Mouse (Mus musculus) right cerebral cortex, postnatal 36 days (tissue): Measurements from ENCODE around the gene Sh3kbp1.

Source experiments
- DNase-seq, 2 experiments: peaks; one replicate each; pipeline ENCODE4 v3.0.0; 2022; ENCODE audit warnings: low spot score in 2 of 2, mixed read lengths in 1 of 2

Sh3kbp1 gene

DNA sequence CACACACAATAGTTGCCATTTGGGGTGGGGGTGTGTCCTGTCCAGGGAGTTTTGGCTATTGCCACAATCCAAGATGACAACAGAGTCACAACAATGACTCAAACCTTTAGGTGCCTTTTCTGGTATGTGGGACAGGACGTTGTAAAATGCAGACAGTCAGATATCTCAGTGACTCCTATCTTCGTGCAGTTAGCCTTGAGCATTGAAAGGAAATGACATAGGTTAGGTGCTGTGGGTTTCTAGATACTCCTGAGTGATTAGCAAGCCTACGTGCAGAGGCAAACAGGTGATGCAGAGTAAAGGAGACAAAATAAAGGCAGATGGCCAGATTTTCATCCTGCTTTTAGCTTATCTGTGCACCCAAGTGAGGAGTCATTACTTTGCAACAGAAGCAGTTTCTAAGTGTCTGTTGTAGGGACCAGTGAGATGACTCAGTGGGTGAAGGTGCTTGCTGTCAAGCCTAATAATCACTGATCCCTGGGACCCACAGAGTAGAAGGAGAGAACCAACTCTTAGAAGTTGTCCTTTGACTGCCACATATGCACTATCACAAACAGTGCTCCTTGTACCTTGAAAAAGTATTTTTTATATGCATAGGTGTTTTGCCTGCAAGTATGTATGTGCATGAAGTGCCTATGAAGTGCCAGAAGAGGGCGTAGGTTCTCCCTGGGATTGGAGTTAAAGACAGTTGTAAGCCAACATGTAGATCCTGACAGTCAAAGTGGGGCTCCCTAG is 50.7 kb downstream of the Sh3kbp1 start:
- DNase-seq, result no peak

- no peak for DNase-seq
These were observed 51.3 kb downstream of the Sh3kbp1 start for GRCm38 (mm10) chrX:159678320-159678835.

DNA sequence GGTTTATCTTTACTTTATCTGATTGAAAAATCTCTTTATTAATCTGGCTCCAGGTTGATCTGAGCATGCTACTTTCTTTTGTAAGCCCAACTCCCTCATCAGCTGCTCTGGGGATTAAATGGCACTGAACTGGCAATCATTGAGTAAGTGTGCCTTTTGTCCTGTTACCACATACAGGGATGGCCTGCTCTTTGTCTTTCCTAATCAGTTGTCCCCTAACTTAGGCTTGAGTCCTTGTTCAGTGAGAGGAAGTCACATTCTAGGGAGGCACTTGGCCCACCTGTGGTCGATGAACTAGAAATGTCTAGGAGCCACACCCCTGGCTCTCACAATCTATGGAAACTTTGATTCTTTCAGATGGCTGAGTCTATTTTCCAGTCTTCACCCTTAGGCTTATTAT is 58.4 kb downstream of the Sh3kbp1 start:
- DNase-seq, result no peak

- no peak for DNase-seq
These were observed 59.8 kb downstream of the Sh3kbp1 start for GRCm38 (mm10) chrX:159686850-159687249.

GRCm38 (mm10) chrX:159688698-159689097 is 61.6 kb downstream of the Sh3kbp1 start:
- no peak for DNase-seq

DNA sequence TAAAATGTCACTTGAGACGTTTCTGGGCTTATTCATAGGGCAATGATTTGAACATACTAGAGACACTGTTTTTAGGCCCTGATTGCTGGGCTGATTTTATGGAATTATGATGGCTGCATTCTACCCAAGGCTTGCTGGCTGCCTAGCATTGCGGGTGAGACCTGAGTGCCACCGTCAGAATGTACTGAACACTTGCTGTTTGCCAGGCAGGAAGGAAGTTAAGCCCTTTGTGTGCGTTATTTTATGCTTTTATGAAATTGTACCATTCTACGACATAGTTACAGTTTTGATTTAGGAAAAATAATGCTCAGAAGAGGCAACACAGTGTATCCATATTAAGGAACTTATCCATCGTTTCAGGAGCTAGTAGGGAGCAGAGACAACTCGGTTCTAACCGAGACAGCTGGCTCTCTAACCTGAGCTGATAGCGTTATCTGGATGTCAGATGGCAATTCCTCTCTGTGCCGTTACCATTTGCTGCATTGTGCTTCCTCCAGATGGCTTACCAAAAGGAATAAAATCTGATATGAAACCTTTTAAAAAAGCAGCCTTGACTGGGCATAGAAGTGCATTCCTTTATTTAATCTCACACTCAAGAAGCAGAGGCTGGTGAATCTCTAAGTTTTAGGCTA is 62.8 kb downstream of the Sh3kbp1 start:
- no peak for DNase-seq

DNA sequence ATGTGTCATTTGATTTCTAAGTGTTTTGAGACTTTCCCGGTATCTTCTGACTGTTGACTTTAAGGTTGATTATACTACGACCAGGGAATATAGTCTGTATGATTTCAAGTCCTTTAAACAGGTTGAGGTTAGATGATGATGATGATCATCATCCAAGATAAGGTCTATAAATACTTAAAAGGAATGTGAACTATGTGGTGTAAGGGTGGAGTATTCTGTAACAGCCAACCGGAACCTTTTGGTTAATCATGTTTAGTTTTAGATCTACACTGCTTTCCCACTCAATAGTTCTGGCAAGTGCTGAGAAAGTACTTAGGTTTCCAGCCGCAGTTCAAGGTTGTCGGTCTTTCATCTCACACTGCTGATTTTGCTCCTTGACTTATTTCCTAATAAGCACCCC is 66.1 kb downstream of the Sh3kbp1 start:
- DNase-seq, result no peak

GRCm38 (mm10) chrX:159696545-159696944 is 69.5 kb downstream of the Sh3kbp1 start:
- DNase-seq, result no peak

GRCm38 (mm10) chrX:159697030-159697454 is 70.0 kb downstream of the Sh3kbp1 start:
- no peak for DNase-seq

DNA sequence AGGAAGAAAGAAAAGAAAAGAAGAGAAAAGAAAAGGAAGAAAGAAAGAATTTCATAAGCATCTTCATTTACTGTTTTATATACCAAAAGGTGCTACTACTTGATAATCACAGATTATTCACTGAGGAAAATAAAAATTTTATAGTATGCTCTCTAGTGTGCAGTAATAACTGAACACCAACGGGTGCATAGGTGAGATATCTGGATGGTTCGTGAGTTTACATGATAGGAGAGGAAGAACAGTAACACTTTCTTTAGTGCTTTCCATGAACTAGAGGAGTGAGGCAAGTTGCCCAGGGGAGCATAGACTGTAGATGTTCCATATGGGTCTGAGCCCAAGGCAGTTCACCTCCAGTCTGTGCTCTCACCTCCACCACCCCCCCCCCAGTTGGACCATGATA is 75.8 kb downstream of the Sh3kbp1 start:
- no peak for DNase-seq

GRCm38 (mm10) chrX:159704381-159705004 is 77.4 kb downstream of the Sh3kbp1 start:
- no peak for DNase-seq

DNA sequence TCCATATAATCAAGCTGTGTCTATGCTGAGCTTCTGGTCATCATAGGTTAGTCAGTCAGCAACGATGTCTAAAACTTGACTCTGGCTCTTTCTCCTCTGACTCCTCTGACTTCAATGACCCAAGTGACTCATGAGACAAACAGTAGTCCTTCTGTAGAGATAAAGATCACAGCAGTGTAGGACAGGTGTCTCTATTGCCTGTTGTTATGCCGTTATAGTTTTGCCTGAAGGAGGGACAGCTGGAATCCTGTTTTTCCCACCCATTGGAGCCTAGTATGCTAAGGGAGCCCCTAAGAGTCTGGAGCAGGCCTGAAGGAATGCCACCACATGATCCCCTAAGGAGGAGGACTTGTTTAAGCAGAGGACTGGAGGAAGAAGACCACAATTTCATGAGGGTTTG is 78.3 kb downstream of the Sh3kbp1 start:
- DNase-seq, result no peak

- no peak for DNase-seq
These were observed 81.2 kb downstream of the Sh3kbp1 start for GRCm38 (mm10) chrX:159708076-159708830.

- no peak for DNase-seq
These were observed 82.2 kb downstream of the Sh3kbp1 start for GRCm38 (mm10) chrX:159709296-159709695.

DNA sequence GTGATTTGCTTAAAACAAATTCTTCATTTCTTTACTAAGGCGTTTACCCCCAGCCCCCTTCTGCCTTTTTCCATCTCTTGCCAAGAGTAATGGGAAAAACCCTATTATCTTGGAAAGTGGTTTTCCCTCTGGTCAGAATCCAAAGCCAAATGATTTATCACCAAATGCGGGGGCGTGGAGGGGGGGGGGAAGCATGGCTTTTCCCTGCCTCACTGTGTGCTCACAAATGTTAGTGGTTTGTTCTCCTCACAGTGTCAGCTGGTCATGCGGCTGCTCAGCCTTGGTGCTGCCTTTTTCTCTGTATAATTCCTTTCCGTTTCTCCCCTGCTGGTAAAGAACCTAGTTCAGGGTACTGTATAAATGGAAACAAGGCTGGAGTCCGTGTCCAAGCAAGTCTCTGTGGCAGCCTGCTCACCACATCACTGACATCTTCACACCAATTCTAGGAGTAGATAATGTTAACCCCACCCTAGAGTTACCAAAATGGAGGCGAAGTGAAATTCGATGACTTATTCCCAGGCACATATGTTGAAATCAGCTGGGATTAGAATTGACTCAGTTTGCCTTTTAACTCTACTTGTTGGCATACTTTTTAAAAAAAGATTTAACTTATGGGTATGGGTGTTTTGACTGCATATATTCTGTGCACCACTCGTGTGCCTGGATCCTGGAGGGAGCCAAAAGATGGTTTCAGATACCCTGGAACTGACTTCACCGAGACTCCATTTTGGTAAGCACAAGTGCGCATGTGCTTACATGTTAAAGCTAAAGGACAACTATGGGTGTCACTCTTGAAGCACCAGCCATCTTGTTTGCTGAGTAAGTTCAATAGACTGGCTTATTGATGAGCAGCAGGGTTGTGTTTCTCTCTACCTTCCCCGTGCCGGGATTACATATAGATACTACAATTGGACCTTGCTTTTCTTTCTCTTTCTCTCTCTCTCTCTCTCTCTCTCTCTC is 84.3 kb downstream of the Sh3kbp1 start:
- DNase-seq, result no peak

DNA sequence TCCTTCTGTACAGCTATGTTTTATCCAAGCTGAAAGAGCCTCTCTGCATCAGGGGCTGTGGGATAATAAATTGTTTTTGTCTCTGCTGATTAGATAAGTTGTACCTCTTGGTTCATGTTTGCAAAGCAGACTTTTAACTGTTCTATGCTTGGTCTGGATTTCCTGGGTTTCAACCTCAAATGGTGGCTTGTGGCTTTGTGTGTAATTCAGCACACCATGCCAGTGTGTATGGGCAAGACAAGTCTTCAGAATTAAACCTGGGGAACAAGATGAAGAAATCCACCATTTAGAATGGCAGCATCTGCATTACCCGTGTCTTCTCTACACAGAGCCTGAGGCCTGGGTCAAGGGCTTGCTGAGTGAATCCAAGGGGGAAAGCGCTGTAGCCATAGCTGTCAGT is 86.1 kb downstream of the Sh3kbp1 start:
- DNase-seq, result no peak

DNA sequence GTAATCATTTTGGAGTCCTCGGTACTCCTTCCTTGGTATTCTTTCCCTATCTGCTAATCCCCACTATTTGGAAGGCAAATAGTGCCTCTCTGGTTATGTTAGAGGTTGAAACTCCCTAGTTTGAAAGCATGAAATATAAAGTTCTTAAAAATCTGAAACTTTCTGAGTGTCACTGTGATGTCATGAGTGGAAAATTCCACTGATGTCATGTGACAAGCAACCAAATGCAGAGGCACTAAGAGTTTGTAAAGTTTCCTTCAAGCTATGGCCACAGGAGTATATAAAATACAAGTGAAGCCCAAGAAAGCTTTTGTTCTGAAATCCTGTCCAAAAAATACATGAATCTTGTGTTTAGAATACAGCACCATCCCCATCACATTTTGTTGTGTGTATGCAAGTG is 94.3 kb downstream of the Sh3kbp1 start:
- DNase-seq, result no peak

GRCm38 (mm10) chrX:159731421-159731820 is 104.3 kb downstream of the Sh3kbp1 start:
- DNase-seq, result no peak

- DNase-seq, result no peak
These were observed 105.8 kb downstream of the Sh3kbp1 start for GRCm38 (mm10) chrX:159732845-159733244.

- DNase-seq, result no peak
These were observed 106.9 kb downstream of the Sh3kbp1 start for GRCm38 (mm10) chrX:159733948-159734347.
